Mouse (Mus musculus) erythroblast, embryonic 14.5 days (primary cell): Measurements from ENCODE around the gene Fam168b.

Experiments
- GATA1 ChIP-seq: IDR thresholded peaks from 2 replicates; pipeline ENCODE4 v1.6.1; 2012; ENCODE audit warnings: low read length, inconsistent platforms, mixed read lengths
- TAL1 ChIP-seq: IDR thresholded peaks from 3 replicates; pipeline ENCODE4 v1.6.1; 2012; ENCODE audit warnings: low read length, inconsistent platforms, mixed read lengths

DNA sequence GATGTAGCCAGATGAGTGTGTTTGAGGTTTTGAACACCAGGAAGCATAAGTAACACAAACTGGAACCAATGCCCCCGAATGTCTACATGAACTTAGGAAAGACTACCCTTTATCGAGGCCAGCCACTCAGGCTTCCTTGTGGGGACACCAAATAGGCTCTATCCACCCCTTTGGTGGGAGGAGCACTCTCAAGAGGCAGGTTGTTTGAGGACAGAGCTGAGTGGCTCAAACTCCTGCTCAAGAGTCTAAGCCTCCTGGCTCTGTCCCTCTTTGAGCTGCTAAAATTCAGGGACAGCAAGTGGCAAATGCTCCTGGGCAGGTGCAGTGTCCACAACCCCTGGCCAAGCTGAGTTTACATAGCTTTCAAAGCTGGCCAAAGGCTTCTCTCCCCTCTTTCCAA lies 8.0 kb downstream of the Fam168b start:
- TF ChIP-seq TAL1, result no peak
- TF ChIP-seq GATA1, result no peak
